Mouse (Mus musculus) embryonic stem cell, embryonic (primary cell): Measurements from ENCODE around the gene Rsad1.

Experiments
- CTCF ChIA-PET, 4 experiments: fragments of 300-600 bp in 2 of 4; fragments of 350-600 bp in 2 of 4; sonication (Branson Sonifier 250); formaldehyde crosslinking; loops; one replicate each; lab custom pipeline; 2022; ENCODE audit warnings: inconsistent platforms in 2 of 4; lab: Charles Lee
- POLR2A ChIA-PET, 4 experiments: fragments of 300-600 bp in 2 of 4; fragments of 350-600 bp in 2 of 4; sonication (Branson Sonifier 250); formaldehyde crosslinking; loops; one replicate each; lab custom pipeline; 2022; ENCODE audit warnings: antibody characterized with exemption in 4 of 4, inconsistent platforms in 1 of 4; lab: Charles Lee

Rsad1 gene

GRCm38 (mm10) chr11:94548888-94549690, at the start of gene Rsad1:
Gene Rsad1 (minus strand): TSS chr11:94549255.
- POLR2A ChIA-PET: interaction anchor here in 3 of 4 experiments (0.6 to 1.2 kb wide), 7 partner anchors 36 to 1411 kb away, joined by 3 to 6 read pairs (median 3); partner anchors contain the start of gene Ankrd40 (in 1 of the 3)
- CTCF ChIA-PET: interaction anchor here (0.5 to 1.8 kb wide), 46 partner anchors 10 to 631 kb away, joined by 3 to 16 read pairs (median 3); partner anchors contain the start of genes Chad (in 3 of the 4), Spata20 (in 3 of the 4), Lrrc59 (in 1 of the 4) and Xylt2 (in 1 of the 4)

- ChIA-PET CTCF (interaction anchor here in 2 of 4 experiments (0.8 to 0.9 kb wide), 2 partner anchors 25 to 50 kb away, joined by 3 read pairs; no protein-coding TSS in a partner anchor), POLR2A (interaction anchor here in 1 of 4 experiments (0.7 to 1.3 kb wide), 4 partner anchors 14 to 23 kb away, joined by 3 to 4 read pairs (median 3); no protein-coding TSS in a partner anchor)
These were observed 49.5 kb upstream of the Rsad1 start for GRCm38 (mm10) chr11:94598437-94599120.

GRCm38 (mm10) chr11:94597319-94597718, 48.3 kb upstream of the Rsad1 start:
- CTCF ChIA-PET: interaction anchor here in 2 of 4 experiments (0.7 to 1.4 kb wide), 3 partner anchors 11 to 510 kb away, joined by 3 to 6 read pairs (median 4); partner anchors contain the start of gene Lrrc59 (in 1 of the 2)
- POLR2A ChIA-PET: interaction anchor here in 2 of 4 experiments (0.9 to 1.9 kb wide), 5 partner anchors 17 to 386 kb away, joined by 3 to 9 read pairs (median 3); partner anchors contain the start of genes Lrrc59 (in 1 of the 2) and Tob1 (in 1 of the 2)

GRCm38 (mm10) chr11:94596311-94596852, 47.3 kb upstream of the Rsad1 start:
- POLR2A ChIA-PET: interaction anchor here in 2 of 4 experiments (0.6 to 1.9 kb wide), 12 partner anchors 8 to 458 kb away, joined by 3 to 9 read pairs (median 4); partner anchors contain the start of genes Eme1 (in 1 of the 2), Lrrc59 (in 1 of the 2), Mrpl27 (in 1 of the 2) and Tob1 (in 1 of the 2)
- CTCF ChIA-PET: interaction anchor here in 3 of 4 experiments (0.6 to 1.4 kb wide), 4 partner anchors 9 to 243 kb away, joined by 3 to 4 read pairs (median 4); partner anchors contain the start of gene Lrrc59 (in 2 of the 3)

GRCm38 (mm10) chr11:94587511-94587910, 38.5 kb upstream of the Rsad1 start:
- ChIA-PET POLR2A (interaction anchor here in 3 of 4 experiments (0.6 to 1.6 kb wide), 5 partner anchors 9 to 1637 kb away, joined by 3 to 6 read pairs (median 3); no protein-coding TSS in a partner anchor), CTCF (interaction anchor here (0.6 to 1.3 kb wide), 5 partner anchors 9 to 1389 kb away, joined by 3 to 7 read pairs (median 4); no protein-coding TSS in a partner anchor)

- POLR2A ChIA-PET: interaction anchor here in 1 of 4 experiments (0.7 kb wide), 1 partner anchor 36 kb away, joined by 3 read pairs; no protein-coding TSS in a partner anchor
- CTCF ChIA-PET: interaction anchor here in 2 of 4 experiments (0.5 to 1.4 kb wide), 7 partner anchors 10 to 112 kb away, joined by 3 to 7 read pairs (median 4); partner anchors contain the start of genes Chad (in 1 of the 2) and Rsad1 (in 1 of the 2)
These were observed 36.0 kb upstream of the Rsad1 start for GRCm38 (mm10) chr11:94585091-94585490.

GRCm38 (mm10) chr11:94580111-94580740, 31.2 kb upstream of the Rsad1 start:
- POLR2A ChIA-PET: interaction anchor here in 2 of 4 experiments (0.7 to 1.8 kb wide), 5 partner anchors 11 to 409 kb away, joined by 3 to 11 read pairs (median 4); no protein-coding TSS in a partner anchor
- CTCF ChIA-PET: interaction anchor here in 1 of 4 experiments (1.3 kb wide), 1 partner anchor 15 kb away, joined by 4 read pairs; the partner anchor contains the start of gene Chad

- CTCF ChIA-PET: interaction anchor here in 3 of 4 experiments (0.6 to 1.5 kb wide), 5 partner anchors 11 to 105 kb away, joined by 3 to 5 read pairs (median 3); partner anchors contain the start of gene Chad (in 1 of the 3)
These were observed 27.3 kb upstream of the Rsad1 start for GRCm38 (mm10) chr11:94576361-94576760.

GRCm38 (mm10) chr11:94575036-94575435, 26.0 kb upstream of the Rsad1 start:
- POLR2A ChIA-PET: interaction anchor here in 2 of 4 experiments (0.9 to 2.2 kb wide), 7 partner anchors 10 to 247 kb away, joined by 3 to 7 read pairs (median 4); partner anchors contain the start of genes Chad (in 1 of the 2) and Lrrc59 (in 1 of the 2)
- CTCF ChIA-PET: interaction anchor here in 3 of 4 experiments (0.7 to 2.5 kb wide), 14 partner anchors 9 to 165 kb away, joined by 3 to 20 read pairs (median 4); partner anchors contain the start of genes Xylt2 (in 2 of the 3), Chad (in 1 of the 3), Lrrc59 (in 1 of the 3) and Rsad1 (in 1 of the 3)

More at GRCm38 (mm10) chr11:94576361-94576760, 27.3 kb upstream of the Rsad1 start:
- POLR2A ChIA-PET: interaction anchor here in 2 of 4 experiments (0.5 to 0.9 kb wide), 6 partner anchors 15 to 1193 kb away, joined by 3 to 6 read pairs (median 3); no protein-coding TSS in a partner anchor

GRCm38 (mm10) chr11:94574560-94574959, 25.5 kb upstream of the Rsad1 start:
- ChIA-PET POLR2A (interaction anchor here in 2 of 4 experiments (0.9 to 2.2 kb wide), 9 partner anchors 9 to 246 kb away, joined by 3 to 7 read pairs (median 5); partner anchors contain the start of genes Chad (in 2 of the 2) and Lrrc59 (in 1 of the 2)), CTCF (interaction anchor here in 3 of 4 experiments (0.5 to 2.5 kb wide), 24 partner anchors 9 to 1590 kb away, joined by 3 to 20 read pairs (median 3); partner anchors contain the start of genes Xylt2 (in 2 of the 3), Chad (in 1 of the 3), Lrrc59 (in 1 of the 3) and Rsad1 (in 1 of the 3))

- ChIA-PET POLR2A (no interaction called here), CTCF (interaction anchor here in 1 of 4 experiments (1.3 kb wide), 1 partner anchor 23 kb away, joined by 4 read pairs; the partner anchor contains the start of gene Rsad1)
These were observed 22.8 kb upstream of the Rsad1 start for GRCm38 (mm10) chr11:94571850-94572249.

- POLR2A ChIA-PET: interaction anchor here in 2 of 4 experiments (1.2 to 1.3 kb wide), 2 partner anchors 32 to 360 kb away, joined by 3 to 4 read pairs; no protein-coding TSS in a partner anchor
- CTCF ChIA-PET: interaction anchor here in 2 of 4 experiments (0.6 to 1.3 kb wide), 2 partner anchors 20 to 22 kb away, joined by 3 to 4 read pairs; partner anchors contain the start of gene Rsad1 (in 1 of the 2)
These were observed 21.6 kb upstream of the Rsad1 start for GRCm38 (mm10) chr11:94570612-94571011.

GRCm38 (mm10) chr11:94567326-94567725, 18.3 kb upstream of the Rsad1 start:
- ChIA-PET CTCF (interaction anchor here in 2 of 4 experiments (0.7 to 1.5 kb wide), 2 partner anchors 19 to 209 kb away, joined by 3 to 4 read pairs; partner anchors contain the start of gene Rsad1 (in 1 of the 2)), POLR2A (interaction anchor here in 1 of 4 experiments (1.1 to 1.3 kb wide), 2 partner anchors 14 to 245 kb away, joined by 3 to 5 read pairs; partner anchors contain the start of gene Luc7l3)

GRCm38 (mm10) chr11:94566534-94566933, 17.5 kb upstream of the Rsad1 start:
- ChIA-PET CTCF (interaction anchor here in 1 of 4 experiments (0.5 kb wide), 1 partner anchor 301 kb away, joined by 3 read pairs; no protein-coding TSS in a partner anchor), POLR2A (interaction anchor here in 1 of 4 experiments (1.3 kb wide), 1 partner anchor 244 kb away, joined by 3 read pairs; the partner anchor contains the start of gene Luc7l3)

- ChIA-PET CTCF (interaction anchor here in 3 of 4 experiments (0.7 to 2.9 kb wide), 17 partner anchors 9 to 687 kb away, joined by 3 to 20 read pairs (median 3); partner anchors contain the start of genes Rsad1 (in 3 of the 3) and Lrrc59 (in 1 of the 3)), POLR2A (interaction anchor here in 3 of 4 experiments (0.6 to 2.1 kb wide), 9 partner anchors 9 to 237 kb away, joined by 3 to 6 read pairs (median 3); partner anchors contain the start of genes Ankrd40 (in 1 of the 3) and Lrrc59 (in 1 of the 3))
These were observed 16.1 kb upstream of the Rsad1 start for GRCm38 (mm10) chr11:94565151-94565479.
